Mouse (Mus musculus): ENCODE results near the gene Ifnar1. TPM values are rescaled to one million over a fixed set of nuclear protein-coding genes. Genes with fewer than 3 reads are reported as not detected.

Gene Ifnar1
- polyA plus RNA-seq, 1 experiment from 2014 or later: 24.5 TPM

DNA sequence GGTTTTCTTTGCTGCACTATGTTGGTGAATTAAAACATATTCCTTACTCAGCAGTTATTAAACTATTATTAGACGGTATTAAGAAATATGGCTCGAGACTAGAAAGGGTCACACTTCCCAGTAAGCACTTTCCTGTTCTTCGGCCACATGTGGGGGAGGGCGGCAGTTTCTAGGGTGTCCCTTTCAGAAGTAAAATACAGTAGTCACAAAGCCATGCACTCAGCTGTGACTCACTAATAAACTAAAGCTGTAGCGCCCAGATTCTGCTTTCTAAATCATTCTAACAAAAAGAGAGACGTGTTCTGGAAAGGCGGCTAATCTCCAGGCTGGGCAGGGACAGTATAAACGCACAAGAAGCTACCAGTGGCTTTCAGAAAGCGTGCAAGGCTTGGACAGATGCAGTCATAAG lies 23.3 kb upstream of the Ifnar1 start:
- Histone ChIP-seq H3K4me2 (peak overlapping the region; percentile 51), H3K27me3 (replicated peaks) (no peaks in the 10 kb centered on the region), H3K4me3 (no peak overlapping the region), H3K9me3 (replicated peaks) (0 out of 2 replicates have a peak, but pooled peaks cover under 1% of the 10 kb centered on the region), H3K27ac (peak overlapping the region; percentile 79), H3K9ac (peak overlapping the region; percentile 48), H3K4me1 (peaks cover 71% of the 10 kb centered on the region), H3K36me3 (no peaks in the 10 kb centered on the region)
- ATAC-seq: no peak
- 41% methylated on average over 9 of the region's 9 CpGs for WGBS (ENCODE audit: insufficient replicate concordance)

DNA sequence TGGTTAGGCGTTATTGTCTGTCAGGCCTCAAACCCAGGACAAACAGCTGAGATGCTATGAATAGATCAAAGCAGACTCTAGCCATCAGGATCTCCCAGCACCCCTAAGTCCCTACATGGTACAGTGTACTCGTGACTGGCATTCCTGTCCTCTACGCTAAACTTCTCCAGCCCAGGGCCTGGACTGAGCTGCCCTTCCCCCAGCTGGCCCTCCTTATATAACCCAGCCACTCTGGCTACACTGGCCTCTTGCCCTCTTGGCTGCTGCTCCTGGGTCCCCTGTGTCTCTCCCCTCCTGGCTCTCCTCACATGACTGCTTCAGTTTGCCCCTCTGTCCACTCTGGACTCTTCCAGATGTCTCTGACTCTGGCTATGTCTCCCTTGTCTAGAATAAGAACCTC lies 22.4 kb upstream of the Ifnar1 start:
- H3K36me3 ChIP-seq: peaks cover 4% of the 10 kb centered on the region; the same call in 1 of the 2 replicates
- H3K4me2 ChIP-seq: peak overlapping the region; percentile 27; the same call in 1 of the 2 replicates
- peaks cover 74% of the 10 kb centered on the region for H3K4me1 ChIP-seq
- peak overlapping the region; percentile 94 for H3K27ac ChIP-seq
- ATAC-seq: no peak
- WGBS (ENCODE audit: insufficient replicate concordance): 73% methylated on average over 3 of the region's 3 CpGs
- H3K27me3 ChIP-seq (replicated peaks): no peaks in the 10 kb centered on the region
- no peak overlapping the region for H3K4me3 ChIP-seq
- peak overlapping the region; percentile 40; the same call in 1 of the 2 replicates for H3K9ac ChIP-seq
- no peaks in the 10 kb centered on the region for H3K9me3 ChIP-seq (replicated peaks)

DNA sequence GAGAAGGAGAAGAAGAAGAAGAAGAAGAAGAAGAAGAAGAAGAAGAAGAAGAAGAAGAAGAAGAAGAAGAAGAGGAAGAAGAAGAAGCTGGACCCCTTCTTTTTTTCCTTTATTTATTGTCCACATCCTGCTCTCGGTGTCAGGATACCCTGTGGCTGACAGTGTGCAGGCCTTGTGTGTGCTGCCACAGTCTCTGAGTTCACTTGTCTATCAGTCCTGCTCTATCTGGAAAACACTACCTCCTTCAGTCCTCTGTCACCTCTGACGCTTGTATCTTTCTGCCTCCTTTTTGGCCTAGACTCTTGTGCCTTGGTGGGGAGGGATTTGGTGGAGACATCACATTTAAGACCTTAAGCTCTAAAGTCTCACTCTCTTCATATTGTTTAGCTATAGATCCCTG lies 21.6 kb upstream of the Ifnar1 start:
- Histone ChIP-seq H3K27ac (peak overlapping the region; percentile 94), H3K27me3 (replicated peaks) (no peaks in the 10 kb centered on the region), H3K4me1 (peaks cover 70% of the 10 kb centered on the region), H3K9ac (peak overlapping the region; percentile 93; the same call in 1 of the 2 replicates), H3K9me3 (replicated peaks) (no peaks in the 10 kb centered on the region; the same call in 1 of the 2 replicates), H3K4me3 (peak overlapping the region; percentile 81; the same call in 1 of the 2 replicates), H3K4me2 (peak overlapping the region; percentile 89), H3K36me3 (peaks cover 11% of the 10 kb centered on the region)
- WGBS (ENCODE audit: insufficient replicate concordance): 56% methylated on average over 2 of the region's 2 CpGs
- no peak for ATAC-seq

DNA sequence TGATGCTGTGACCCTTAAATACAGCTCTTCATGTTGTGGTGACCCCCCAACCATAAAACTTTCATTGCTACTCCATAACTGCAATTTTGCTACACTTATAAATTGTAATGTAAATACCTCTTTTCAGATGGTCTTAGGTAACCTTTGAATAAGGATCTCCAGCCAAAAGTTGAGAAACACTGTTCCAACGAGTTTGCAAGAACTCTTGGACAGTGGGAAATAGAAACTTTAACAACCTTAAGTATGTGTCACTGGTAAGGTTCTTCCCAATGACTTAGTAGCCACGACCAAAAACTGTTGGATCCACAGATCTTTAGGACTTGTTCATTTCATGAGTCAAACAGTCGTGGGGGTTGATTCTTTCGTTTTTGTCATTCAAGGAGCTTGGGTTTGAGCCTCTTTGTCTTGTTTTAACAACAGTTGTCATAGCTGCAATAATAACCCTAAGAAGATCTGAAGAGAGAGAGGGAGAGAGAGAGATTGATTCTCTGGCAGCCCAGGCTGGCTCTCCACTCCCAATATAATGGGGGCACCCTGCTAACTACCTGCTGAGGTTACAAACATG lies 21.1 kb upstream of the Ifnar1 start:
- ATAC-seq: no peak
- Histone ChIP-seq H3K9me3 (replicated peaks) (no peaks in the 10 kb centered on the region; the same call in 1 of the 2 replicates), H3K36me3 (peaks cover 16% of the 10 kb centered on the region), H3K4me2 (peak overlapping the region; percentile 89), H3K27ac (peak overlapping the region; percentile 94), H3K4me1 (peaks cover 66% of the 10 kb centered on the region), H3K4me3 (peak overlapping the region; percentile 81), H3K9ac (peak overlapping the region; percentile 93), H3K27me3 (replicated peaks) (no peaks in the 10 kb centered on the region)
- WGBS (ENCODE audit: insufficient replicate concordance): 68% methylated on average over 4 of the region's 4 CpGs

DNA sequence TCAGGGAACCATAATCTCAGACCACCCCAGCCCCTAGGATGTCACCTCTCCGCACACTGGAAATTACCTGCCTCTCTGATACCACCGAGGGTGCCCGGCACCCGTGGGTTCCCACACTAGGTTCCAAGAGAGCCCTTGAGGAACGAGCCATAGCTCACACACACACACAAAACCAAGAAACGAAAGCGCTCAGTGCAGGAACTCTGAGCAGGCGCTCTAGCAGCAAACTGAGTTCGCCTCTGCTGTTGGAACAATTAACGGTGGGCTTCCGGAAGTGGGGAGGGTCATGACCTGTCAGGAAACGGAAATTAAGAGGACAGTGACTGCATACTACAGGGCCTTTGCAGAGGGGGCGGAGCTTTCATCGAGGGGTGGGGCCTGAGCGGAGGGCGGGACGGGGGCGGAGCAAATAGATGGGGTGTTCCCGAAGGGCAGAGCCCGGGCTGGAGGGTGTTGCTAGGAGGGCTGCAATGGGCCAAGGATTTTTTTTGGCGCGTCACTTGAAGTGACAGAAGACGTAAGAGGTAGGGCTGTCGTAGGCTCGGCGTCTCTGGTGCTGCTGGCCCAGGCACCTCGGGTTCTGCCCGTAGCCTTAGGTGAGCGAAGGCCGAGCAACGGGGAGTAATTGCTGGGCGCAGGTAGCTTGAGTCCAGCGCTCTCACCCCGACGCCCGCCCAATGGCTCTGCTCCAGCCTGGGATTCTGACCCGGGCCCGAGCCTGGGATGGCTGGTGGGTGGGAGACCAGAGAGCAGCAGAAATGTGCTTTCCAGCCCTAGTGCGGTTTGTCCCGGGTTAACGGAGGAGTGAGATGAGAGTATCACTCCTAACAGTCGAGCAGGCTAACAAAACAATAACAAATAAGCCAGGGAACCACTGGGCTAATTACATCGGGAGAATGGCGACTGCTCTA lies 20.2 kb upstream of the Ifnar1 start:
- H3K9me3 ChIP-seq (replicated peaks): no peaks in the 10 kb centered on the region; the same call in 1 of the 2 replicates
- H3K9ac ChIP-seq: peak overlapping the region; percentile 93
- H3K4me3 ChIP-seq: peak overlapping the region; percentile 81
- H3K4me1 ChIP-seq: peaks cover 57% of the 10 kb centered on the region
- peak overlapping the region; percentile 89 for H3K4me2 ChIP-seq
- peaks cover 25% of the 10 kb centered on the region for H3K36me3 ChIP-seq
- no peaks in the 10 kb centered on the region for H3K27me3 ChIP-seq (replicated peaks)
- 2% methylated on average over 44 of the region's 44 CpGs for WGBS (ENCODE audit: insufficient replicate concordance)
- peak; percentile 98 for ATAC-seq
- H3K27ac ChIP-seq: peak overlapping the region; percentile 94

DNA sequence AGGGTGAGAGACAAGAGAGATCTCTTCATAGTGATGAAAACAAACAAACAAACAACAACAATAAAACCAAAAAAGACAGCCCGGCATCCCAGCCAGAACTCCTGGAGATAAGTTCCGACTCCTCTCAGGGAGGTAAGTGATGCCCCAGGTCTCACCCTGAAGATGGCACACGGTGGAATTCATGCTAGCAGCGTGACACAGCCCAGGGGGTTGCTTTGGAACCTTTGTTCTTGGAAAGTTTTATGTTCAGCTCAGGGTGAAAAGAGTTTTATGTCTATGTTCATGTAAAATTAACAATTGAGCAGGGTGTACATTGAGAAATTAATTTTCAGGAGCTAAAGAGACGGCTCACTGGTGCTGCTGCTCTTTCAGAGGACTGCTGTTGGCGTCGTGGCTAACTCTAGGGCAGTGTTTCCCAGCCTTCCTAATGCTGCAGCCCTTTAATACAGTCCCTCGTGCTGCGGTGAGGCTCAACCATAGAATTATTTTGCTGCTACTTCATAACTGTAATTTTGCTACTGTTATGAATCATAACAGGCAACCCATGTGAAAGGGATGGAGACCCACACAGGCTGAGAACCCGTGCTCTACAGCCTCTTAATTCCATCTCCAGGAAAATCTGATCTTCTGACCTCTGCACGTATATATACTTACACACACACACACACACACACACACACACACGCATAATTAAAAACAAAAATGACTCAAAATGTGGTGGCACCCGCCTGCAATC lies 19.4 kb upstream of the Ifnar1 start:
- Histone ChIP-seq H3K27ac (peak overlapping the region; percentile 94), H3K27me3 (replicated peaks) (no peaks in the 10 kb centered on the region), H3K36me3 (peaks cover 33% of the 10 kb centered on the region), H3K4me3 (peak overlapping the region; percentile 81), H3K9ac (peak overlapping the region; percentile 93), H3K9me3 (replicated peaks) (no peaks in the 10 kb centered on the region; the same call in 1 of the 2 replicates), H3K4me1 (peaks cover 54% of the 10 kb centered on the region), H3K4me2 (peak overlapping the region; percentile 89)
- 52% methylated on average over 13 of the region's 13 CpGs for WGBS (ENCODE audit: insufficient replicate concordance)
- no peak for ATAC-seq

DNA sequence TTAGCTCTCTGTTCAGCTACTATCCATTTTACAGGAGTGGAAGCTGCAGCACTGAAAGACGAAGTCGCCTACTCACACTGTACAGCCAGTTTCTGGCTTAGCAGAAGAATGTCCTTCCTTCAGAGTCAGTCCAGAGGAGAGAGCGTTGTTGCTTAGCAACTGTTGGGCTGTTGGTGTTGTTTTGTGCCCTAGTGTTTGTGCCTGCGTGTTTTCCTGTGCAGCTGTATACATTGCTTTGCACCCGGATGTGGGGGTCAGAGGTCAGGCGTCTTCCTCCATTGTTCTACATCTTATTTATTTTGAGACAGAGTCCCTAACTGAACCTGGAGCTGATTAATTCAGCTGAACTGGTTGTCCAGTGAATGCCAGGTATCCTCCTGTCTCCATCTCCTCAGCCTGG lies 18.5 kb upstream of the Ifnar1 start:
- Histone ChIP-seq H3K9ac (peak overlapping the region; percentile 93), H3K9me3 (replicated peaks) (no peaks in the 10 kb centered on the region; the same call in 1 of the 2 replicates), H3K4me1 (peaks cover 55% of the 10 kb centered on the region), H3K4me3 (peak overlapping the region; percentile 81), H3K27ac (peak overlapping the region; percentile 94), H3K27me3 (replicated peaks) (no peaks in the 10 kb centered on the region), H3K36me3 (peaks cover 37% of the 10 kb centered on the region), H3K4me2 (peak overlapping the region; percentile 89)
- 75% methylated on average over 6 of the region's 6 CpGs for WGBS (ENCODE audit: insufficient replicate concordance)
- ATAC-seq: no peak

DNA sequence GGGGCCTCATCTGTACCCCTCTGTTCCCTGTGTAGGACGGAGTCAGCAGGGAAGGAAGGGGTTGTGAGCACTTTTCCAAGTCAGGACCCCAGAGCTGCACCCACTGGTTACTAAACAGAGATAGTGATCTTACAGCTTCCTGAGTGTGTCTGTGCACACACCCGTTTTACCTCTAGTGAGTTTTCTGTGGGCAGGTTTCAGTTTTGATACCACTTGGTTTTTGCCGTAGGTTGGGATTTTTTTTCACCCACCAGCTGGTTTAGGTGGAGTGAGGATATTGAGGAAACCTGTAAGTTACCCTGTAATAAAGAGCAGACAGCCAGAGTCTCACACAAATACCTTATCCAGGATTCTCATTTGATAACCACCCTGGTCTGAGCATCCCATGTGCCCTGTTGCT lies 14.6 kb upstream of the Ifnar1 start:
- Histone ChIP-seq H3K4me3 (no peak overlapping the region), H3K9me3 (replicated peaks) (no peaks in the 10 kb centered on the region; the same call in 1 of the 2 replicates), H3K9ac (no peak overlapping the region), H3K27me3 (replicated peaks) (no peaks in the 10 kb centered on the region), H3K27ac (no peak overlapping the region), H3K4me2 (no peak overlapping the region), H3K4me1 (peaks cover 33% of the 10 kb centered on the region), H3K36me3 (peaks cover 37% of the 10 kb centered on the region)
- no peak for ATAC-seq
- 46% methylated on average over 3 of the region's 3 CpGs for WGBS (ENCODE audit: insufficient replicate concordance)

DNA sequence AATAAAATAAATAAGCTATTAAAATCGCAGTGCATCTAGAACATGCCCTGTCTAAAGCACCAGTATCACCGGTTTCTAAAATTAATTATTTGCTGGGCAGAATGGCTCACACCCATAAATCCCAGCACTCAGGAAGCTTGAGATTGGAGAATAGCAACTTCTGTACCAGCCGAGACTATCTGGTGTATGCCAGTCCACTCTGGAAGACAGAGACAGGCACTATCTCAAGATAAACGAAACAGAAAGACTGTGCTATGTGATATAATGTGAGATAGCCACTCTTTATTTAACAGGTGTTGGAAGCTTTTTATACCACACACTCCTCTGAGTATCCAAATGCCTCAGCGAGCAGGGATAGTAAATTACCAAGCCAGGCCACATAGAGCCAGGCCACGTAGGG lies 13.6 kb upstream of the Ifnar1 start:
- no peaks in the 10 kb centered on the region for H3K27me3 ChIP-seq (replicated peaks)
- H3K9me3 ChIP-seq (replicated peaks): no peaks in the 10 kb centered on the region; the same call in 1 of the 2 replicates
- ATAC-seq: peak; percentile 46; the same call in 1 of the 2 replicates
- WGBS (ENCODE audit: insufficient replicate concordance): 55% methylated on average over 6 of the region's 6 CpGs
- peaks cover 37% of the 10 kb centered on the region for H3K36me3 ChIP-seq
- H3K27ac ChIP-seq: no peak overlapping the region
- H3K9ac ChIP-seq: no peak overlapping the region
- H3K4me2 ChIP-seq: no peak overlapping the region
- peaks cover 31% of the 10 kb centered on the region for H3K4me1 ChIP-seq
- H3K4me3 ChIP-seq: no peak overlapping the region

DNA sequence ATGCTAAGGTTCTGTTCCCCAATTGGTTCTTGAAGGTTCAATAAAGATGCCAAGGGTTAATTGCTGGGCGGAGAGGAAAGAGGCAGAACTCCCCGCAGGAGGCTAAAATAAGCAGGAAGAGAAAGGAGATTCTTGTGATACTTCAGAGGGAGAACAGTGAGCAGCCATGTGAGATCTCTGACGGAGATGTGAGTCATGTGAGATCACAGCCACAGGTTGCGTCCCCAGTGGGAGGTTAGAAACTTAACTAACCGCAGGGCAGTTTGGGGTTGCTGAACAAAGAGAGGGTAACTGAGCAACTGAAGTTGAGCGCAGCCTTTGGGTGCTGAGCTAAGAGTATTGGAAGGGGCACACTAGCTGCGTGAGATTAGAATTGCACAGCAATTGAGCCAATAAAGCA lies 9.3 kb upstream of the Ifnar1 start:
- H3K4me1 ChIP-seq: peaks cover 32% of the 10 kb centered on the region
- peaks cover 3% of the 10 kb centered on the region for H3K36me3 ChIP-seq
- no peak overlapping the region for H3K9ac ChIP-seq
- WGBS (ENCODE audit: insufficient replicate concordance): 62% methylated on average over 7 of the region's 7 CpGs
- H3K27ac ChIP-seq: no peak overlapping the region
- ATAC-seq: no peak
- H3K9me3 ChIP-seq (replicated peaks): no peaks in the 10 kb centered on the region
- no peaks in the 10 kb centered on the region for H3K27me3 ChIP-seq (replicated peaks)
- H3K4me3 ChIP-seq: no peak overlapping the region
- H3K4me2 ChIP-seq: no peak overlapping the region

DNA sequence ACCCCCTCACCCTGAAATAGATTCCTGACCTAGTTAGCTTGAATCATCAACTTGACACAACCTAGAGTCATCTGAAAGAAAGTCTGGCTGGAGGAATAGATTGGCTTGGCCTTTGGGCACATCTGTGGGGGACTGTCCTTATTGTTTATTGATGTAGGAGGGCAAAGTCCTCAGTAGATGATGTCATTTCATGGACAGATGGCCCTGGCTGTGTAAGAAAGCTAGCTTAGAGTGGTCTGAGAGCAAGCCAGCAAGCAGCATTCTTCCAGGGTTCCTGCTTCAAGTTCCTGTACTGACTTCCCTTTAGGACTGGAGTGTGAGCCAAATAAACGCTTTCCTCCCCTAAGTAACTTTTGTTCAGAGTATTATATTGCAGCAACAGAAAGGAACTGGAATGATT lies 7.0 kb upstream of the Ifnar1 start:
- H3K4me3 ChIP-seq: no peak overlapping the region
- no peaks in the 10 kb centered on the region for H3K9me3 ChIP-seq (replicated peaks)
- H3K4me2 ChIP-seq: no peak overlapping the region
- peaks cover 21% of the 10 kb centered on the region for H3K4me1 ChIP-seq
- H3K9ac ChIP-seq: no peak overlapping the region
- peak overlapping the region; percentile 27; the same call in 1 of the 2 replicates for H3K27ac ChIP-seq
- no peak for ATAC-seq
- no peaks in the 10 kb centered on the region for H3K27me3 ChIP-seq (replicated peaks)
- WGBS (ENCODE audit: insufficient replicate concordance): 48% methylated on average over 1 of the region's 1 CpGs
- no peaks in the 10 kb centered on the region for H3K36me3 ChIP-seq
